Mouse (Mus musculus) thymus, adult 2 months (tissue): ENCODE data around the gene Got1. TPM values are rescaled to one million over a fixed set of nuclear protein-coding genes. Genes with fewer than 3 reads are reported as not detected.

Experiments
- DNase-seq: peaks from one replicate; pipeline ENCODE4 v3.0.0; 2021
- H3K27ac ChIP-seq: fragments of 200-500 bp; 2 replicates; pipeline ENCODE4 v1.5.1; 2012; ENCODE audit warnings: low read length, control low read depth; ENCODE audit not compliant: control insufficient read depth, insufficient read depth
- H3K27me3 ChIP-seq: fragments of 200-500 bp; 2 replicates; pipeline ENCODE4 v1.6.1; 2012; ENCODE audit warnings: mild to moderate bottlenecking, low read length, moderate library complexity, mixed read lengths; ENCODE audit not compliant: control insufficient read depth, insufficient read depth
- H3K36me3 ChIP-seq: fragments of 200-500 bp; 2 replicates; pipeline ENCODE4 v1.6.1; 2012; ENCODE audit warnings: mild to moderate bottlenecking, low read length, moderate library complexity; ENCODE audit not compliant: control insufficient read depth, insufficient read depth
- H3K4me1 ChIP-seq: fragments of 200-500 bp; replicated peaks from 2 replicates; pipeline ENCODE4 v1.6.1; 2012; ENCODE audit warnings: low read length; ENCODE audit not compliant: control insufficient read depth, insufficient read depth
- H3K4me3 ChIP-seq: fragments of 200-500 bp; 2 replicates; pipeline ENCODE4 v1.5.1; 2012; ENCODE audit warnings: mild to moderate bottlenecking, low read length, control low read depth, moderate library complexity; ENCODE audit not compliant: control insufficient read depth, insufficient read depth
- CTCF ChIP-seq: fragments of 200-500 bp; IDR thresholded peaks from 2 replicates; pipeline ENCODE4 v1.5.1; 2012; ENCODE audit warnings: mild to moderate bottlenecking, control low read depth, low read length, moderate library complexity, borderline replicate concordance; ENCODE audit not compliant: control insufficient read depth, poor library complexity, insufficient read depth; ENCODE audit errors: extremely low read depth
- POLR2A ChIP-seq: fragments of 200-500 bp; IDR thresholded peaks from 2 replicates; pipeline ENCODE4 v1.6.1; 2012; ENCODE audit warnings: mild to moderate bottlenecking, low read length, control low read depth, moderate library complexity; ENCODE audit not compliant: control insufficient read depth, poor library complexity, insufficient read depth; ENCODE audit errors: extremely low read depth
- WGBS: fragments of 180-500 bp; shearing (Covaris S2); methylation state at CpG from one replicate; pipeline ENCODE4 v1.1.7; 2018; 5-methylcytosine and 5-hydroxymethylcytosine counted together
- polyA plus RNA-seq: library from polyadenylated mRNA; depleted of rRNA; stranded (reverse); fragments of >200 nt; gene quantifications from 2 replicates; pipeline ENCODE4 v1.2.3, GENCODE M21; 2012

Got1 gene
- polyA plus RNA-seq, 1 experiment: 41.4 TPM

DNA sequence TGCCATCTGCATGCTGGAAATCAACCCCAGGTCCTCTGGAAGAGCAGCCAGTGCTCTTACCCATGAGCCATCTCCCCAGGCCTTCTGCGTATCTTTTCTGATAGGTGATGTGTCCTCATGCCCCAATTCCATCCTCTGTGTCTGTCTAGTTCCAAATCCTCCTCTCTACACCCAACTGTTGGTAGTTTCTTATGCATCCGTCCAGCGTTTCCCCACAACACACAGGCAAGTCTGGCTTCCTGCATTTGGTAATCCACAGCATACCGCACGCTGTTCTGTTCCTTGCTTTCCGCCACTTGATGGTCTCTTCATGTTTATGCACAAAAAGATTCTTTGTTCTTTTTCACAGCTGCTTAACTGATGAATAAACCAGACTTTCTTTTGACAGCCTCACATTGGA is 7.1 kb downstream of the Got1 start:
- 94% methylated on average over 6 of the region's 6 CpGs for whole genome bisulfite sequencing
- Histone ChIP-seq H3K36me3 (0 out of 2 replicates have a peak, but pooled peaks cover 5% of the 10 kb centered on the region), H3K27me3 (no peaks in the 10 kb centered on the region), H3K27ac (no peak overlapping the region), H3K4me3 (no peak overlapping the region), H3K4me1 (peaks cover 7% of the 10 kb centered on the region)
- TF ChIP-seq POLR2A: no peak
- TF ChIP-seq CTCF: no peak
- no peak for DNase-seq

DNA sequence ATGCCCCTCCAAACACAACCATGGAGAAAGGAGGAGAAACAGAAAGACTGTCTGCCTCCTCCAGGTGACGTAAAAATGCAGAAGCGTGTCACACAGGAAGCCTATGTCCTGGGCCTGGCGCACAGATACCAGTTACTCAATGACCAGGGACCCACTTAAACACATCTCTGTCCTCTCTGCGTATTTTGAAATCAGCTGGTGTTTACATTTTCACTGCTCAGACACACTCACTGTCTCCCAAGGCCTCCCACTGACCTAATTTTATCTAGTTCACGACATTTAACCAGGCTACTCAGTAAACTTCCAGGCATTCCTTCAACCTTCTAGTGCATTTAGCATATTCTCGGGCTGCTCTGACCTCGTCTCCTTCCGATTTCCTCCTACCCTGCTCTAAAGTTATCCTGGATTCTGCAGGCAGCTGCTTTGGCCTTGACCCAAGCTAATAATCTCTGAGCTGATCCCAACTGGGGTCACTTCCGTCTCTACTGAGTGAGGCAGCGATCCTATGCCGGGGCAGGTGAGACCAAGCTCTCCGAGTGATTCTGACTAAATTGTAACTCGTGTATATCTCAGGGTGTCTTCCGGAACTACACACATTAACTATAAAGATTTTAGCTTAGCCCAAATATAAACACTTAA is 7.9 kb downstream of the Got1 start:
- H3K4me3 ChIP-seq: no peak overlapping the region
- peaks cover 7% of the 10 kb centered on the region for H3K4me1 ChIP-seq
- no peak overlapping the region for H3K27ac ChIP-seq
- DNase-seq: no peak
- 0 out of 2 replicates have a peak, but pooled peaks cover 5% of the 10 kb centered on the region for H3K36me3 ChIP-seq
- H3K27me3 ChIP-seq: no peaks in the 10 kb centered on the region
- 94% methylated on average over 14 of the region's 14 CpGs for WGBS
- TF ChIP-seq CTCF: no peak
- TF ChIP-seq POLR2A: no peak

DNA sequence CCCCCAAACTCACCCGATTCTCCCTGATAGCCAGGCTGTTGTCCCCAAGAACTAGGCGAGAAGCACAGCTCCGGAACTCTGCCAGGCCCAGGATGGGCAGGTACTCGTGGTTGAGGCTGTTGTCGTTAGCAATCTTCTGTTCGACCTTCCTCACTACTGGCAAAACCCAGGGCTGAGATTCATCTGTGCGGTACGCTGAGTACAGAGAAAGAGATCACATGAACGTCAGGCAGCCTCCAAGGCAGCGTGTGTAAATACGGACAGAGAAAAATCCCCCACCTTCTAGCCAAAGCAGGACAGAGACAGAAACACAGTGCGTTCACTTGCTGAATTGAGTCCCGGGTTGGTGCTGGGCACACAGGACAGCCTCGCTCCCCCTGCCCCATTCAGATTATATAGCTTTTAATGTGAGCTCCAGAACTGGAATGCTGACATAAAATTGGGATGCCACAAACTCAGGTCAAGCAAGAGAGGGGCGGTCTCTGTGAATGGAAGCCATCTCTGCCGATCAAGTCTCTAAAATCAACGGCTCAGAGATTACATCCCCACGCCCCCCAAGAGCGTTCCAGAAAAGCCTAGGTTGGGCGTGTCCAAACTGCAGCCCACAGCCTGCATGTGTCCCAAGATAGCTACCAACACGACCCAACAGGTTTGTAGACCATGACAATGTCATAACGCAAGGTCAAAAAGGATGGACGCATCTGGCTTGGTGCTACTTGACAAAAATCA is 8.6 kb downstream of the Got1 start:
- 96% methylated on average over 23 of the region's 23 CpGs for WGBS
- no peak overlapping the region for H3K4me3 ChIP-seq
- H3K27me3 ChIP-seq: no peaks in the 10 kb centered on the region
- TF ChIP-seq CTCF: no peak
- TF ChIP-seq POLR2A: no peak
- DNase-seq: no peak
- H3K27ac ChIP-seq: no peak overlapping the region
- 0 out of 2 replicates have a peak, but pooled peaks cover 5% of the 10 kb centered on the region for H3K36me3 ChIP-seq
- peaks cover 6% of the 10 kb centered on the region for H3K4me1 ChIP-seq

DNA sequence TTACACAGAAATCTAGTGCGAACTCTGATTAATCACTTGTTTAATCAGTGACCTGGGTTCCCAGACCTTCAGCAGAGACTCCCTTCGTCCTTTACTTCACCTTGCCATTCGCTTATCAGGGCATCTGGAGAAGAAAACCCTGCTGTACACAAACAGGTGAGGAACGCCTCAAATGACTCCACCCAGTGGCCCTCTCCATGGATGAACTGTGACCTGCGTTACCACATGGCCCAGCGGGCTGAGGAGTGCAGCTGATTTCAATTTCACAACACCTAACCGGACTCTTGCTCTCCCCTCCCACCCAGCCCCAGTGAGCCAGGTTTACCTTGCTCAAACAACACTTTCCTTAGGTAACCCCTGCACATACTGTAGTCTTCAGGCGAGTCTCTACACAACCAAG is 10.5 kb downstream of the Got1 start:
- WGBS: 97% methylated on average over 8 of the region's 8 CpGs
- DNase-seq: no peak
- no peak overlapping the region for H3K27ac ChIP-seq

DNA sequence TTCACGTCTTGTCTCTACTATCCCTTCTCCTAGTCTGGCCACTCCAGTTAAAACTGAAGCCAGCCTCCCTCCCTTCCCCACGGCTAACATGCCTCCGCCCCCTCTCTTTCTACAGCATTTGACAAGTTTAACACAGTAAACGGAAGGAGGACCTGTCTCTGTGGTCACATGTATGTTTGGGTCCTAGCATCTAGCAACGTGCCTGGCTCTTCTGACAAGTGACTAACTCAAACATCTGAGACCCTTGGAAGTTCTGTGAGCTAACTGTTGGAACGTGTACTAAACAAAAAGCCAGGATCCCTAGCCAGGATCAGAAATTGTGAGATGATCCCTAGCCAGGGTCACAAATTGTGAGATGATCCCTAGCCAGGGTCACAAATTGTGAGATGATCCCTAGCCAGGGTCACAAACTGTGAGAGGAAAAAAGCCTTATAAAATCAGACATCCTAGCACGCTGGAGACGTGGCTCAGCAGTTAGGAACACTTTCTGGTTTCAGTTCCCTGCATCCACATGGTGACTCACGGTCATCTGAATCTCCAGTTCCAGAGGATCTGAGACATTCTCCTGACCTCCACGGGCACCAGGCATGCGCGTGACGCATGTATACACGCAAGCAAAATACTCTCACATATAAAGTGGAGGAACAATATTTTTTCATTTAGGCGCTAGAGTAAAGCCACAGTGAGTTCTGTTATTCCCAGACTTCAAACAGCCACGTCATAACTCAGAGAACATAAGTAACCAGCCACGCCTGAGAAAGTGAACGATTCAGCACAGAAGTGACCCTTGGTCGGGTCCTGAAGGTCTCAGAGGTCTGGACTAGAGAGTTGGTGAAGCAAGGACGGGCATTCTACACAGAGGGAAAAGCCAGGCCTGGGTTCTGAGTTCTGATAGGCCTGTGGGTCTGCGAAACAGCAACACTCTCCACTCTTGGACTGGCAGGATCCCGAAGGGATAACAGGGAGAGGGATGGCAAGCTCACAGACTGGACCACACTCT is 12.5 kb downstream of the Got1 start:
- no peak for TF ChIP-seq POLR2A
- no peak for TF ChIP-seq CTCF
- WGBS: 91% methylated on average over 22 of the region's 22 CpGs
- peak overlapping the region; percentile 39; the same call in 1 of the 2 replicates for H3K27ac ChIP-seq
- H3K4me3 ChIP-seq: no peak overlapping the region
- H3K27me3 ChIP-seq: no peaks in the 10 kb centered on the region
- DNase-seq: no peak
- H3K4me1 ChIP-seq: no peaks in the 10 kb centered on the region
- H3K36me3 ChIP-seq: peaks cover 6% of the 10 kb centered on the region; the same call in 1 of the 2 replicates

More for the DNA sequence above, 10.5 kb downstream of the Got1 start:
- no peaks in the 10 kb centered on the region for H3K4me1 ChIP-seq
- H3K36me3 ChIP-seq: 0 out of 2 replicates have a peak, but pooled peaks cover 5% of the 10 kb centered on the region
- no peak overlapping the region for H3K4me3 ChIP-seq
- TF ChIP-seq CTCF (no peak), POLR2A (no peak)
- no peaks in the 10 kb centered on the region for H3K27me3 ChIP-seq

DNA sequence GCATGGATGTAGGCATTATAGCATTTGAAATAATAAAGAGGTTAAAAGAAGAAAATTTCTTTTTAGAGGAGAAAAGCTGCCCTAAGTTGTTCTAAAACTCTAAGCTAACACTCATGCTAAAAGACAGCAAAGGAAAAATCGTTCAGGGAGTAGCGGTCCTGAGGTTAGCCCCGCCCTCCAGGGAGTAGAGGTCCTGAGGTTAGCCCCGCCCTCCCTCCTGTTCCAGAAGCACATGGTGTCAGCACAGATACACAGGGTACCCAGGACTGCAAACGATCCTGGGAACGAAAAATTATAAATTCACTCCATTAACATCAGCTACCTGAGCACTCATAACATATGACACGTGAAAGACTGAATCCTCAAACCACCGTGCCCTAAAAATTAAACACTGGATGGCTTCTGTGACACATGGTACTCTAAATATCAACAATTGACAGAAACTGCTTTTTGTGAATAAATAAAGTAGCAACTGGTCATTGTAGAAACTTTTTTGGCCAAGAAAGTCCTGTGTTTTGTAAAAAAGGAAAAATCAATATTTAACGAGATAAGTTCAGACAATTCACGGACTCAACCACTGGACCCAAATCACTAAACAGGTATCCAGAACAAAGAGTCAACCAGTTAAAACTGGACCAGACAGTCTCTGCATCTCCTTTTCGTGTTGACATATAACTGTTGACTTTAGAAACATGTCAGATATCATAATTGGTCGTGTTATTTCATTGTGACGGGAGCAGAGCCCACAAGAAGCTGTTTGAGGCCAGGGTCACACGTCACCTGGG is 13.8 kb downstream of the Got1 start:
- Histone ChIP-seq H3K36me3 (peaks cover 10% of the 10 kb centered on the region; the same call in 1 of the 2 replicates), H3K27ac (no peak overlapping the region), H3K27me3 (no peaks in the 10 kb centered on the region), H3K4me1 (no peaks in the 10 kb centered on the region), H3K4me3 (no peak overlapping the region)
- DNase-seq: no peak
- no peak for TF ChIP-seq POLR2A
- WGBS: 95% methylated on average over 14 of the region's 14 CpGs
